In genomic region chr11:55469923-55470691, GRCm38 (mm10) we compare ENCODE assay signal across 8 mouse cellular contexts. TPM values are rescaled to one million over a fixed set of nuclear protein-coding genes. Genes with fewer than 3 reads are reported as not detected.
DNase-seq lines count a peak whose midpoint lies in the region; ATAC-seq and TF ChIP-seq lines count a peak whose summit lies in the region.

No protein-coding gene starts in this region.

- no peak for TF ChIP-seq POLR2A in olfactory bulb, adult 2 months (IDR thresholded peaks at IDR 0.05; ENCODE audit: insufficient read depth, low read depth, low read length)

- peaks cover 35% of the 10 kb centered on the region for H3K4me1 ChIP-seq in heart, embryonic 12.5 days (replicated peaks)
- peaks cover 18% of the 10 kb centered on the region for H3K4me1 ChIP-seq in hindbrain, embryonic 12.5 days
- H3K4me1 ChIP-seq in olfactory bulb, adult 2 months (ENCODE audit: control insufficient read depth, insufficient read depth, low read length) = peaks cover 10% of the 10 kb centered on the region; the same call in 1 of the 2 replicates

- under 1% methylated on average over 46 of the region's 46 CpGs for WGBS in heart, embryonic 12.5 days
- under 1% methylated on average over 46 of the region's 46 CpGs for WGBS in hindbrain, embryonic 12.5 days
- WGBS in olfactory bulb, adult 2 months = under 1% methylated on average over 46 of the region's 46 CpGs

- H3K4me3 ChIP-seq in heart, embryonic 12.5 days = peak overlapping the region; percentile 85
- peak overlapping the region; percentile 99 for H3K4me3 ChIP-seq in hindbrain, embryonic 12.5 days
- H3K4me3 ChIP-seq in olfactory bulb, adult 2 months (ENCODE audit: insufficient read depth, low read depth, low read length) = peak overlapping the region; percentile 68

- H3K9me3 ChIP-seq in heart, embryonic 12.5 days (replicated peaks) = no peaks in the 10 kb centered on the region
- H3K9me3 ChIP-seq in hindbrain, embryonic 12.5 days (replicated peaks) = no peaks in the 10 kb centered on the region

- ATAC-seq in heart, embryonic 12.5 days (ENCODE audit: insufficient number of reproducible peaks, low FRiP score) = no peak; the same call in 1 of the 2 replicates
- ATAC-seq in common myeloid progenitor, adult 5-6 weeks (replicated peaks; ENCODE audit: low read depth, poor library complexity, severe bottlenecking) = peak; percentile 1; the same call in 1 of the 2 replicates
- ATAC-seq in hindbrain, embryonic 12.5 days (ENCODE audit: low FRiP score) = peak; percentile 49; the same call in 1 of the 2 replicates

- peak overlapping the region; percentile 97 for H3K9ac ChIP-seq in heart, embryonic 12.5 days
- peak overlapping the region; percentile 99 for H3K9ac ChIP-seq in hindbrain, embryonic 12.5 days

- peak overlapping the region; percentile 79 for H3K27ac ChIP-seq in heart, embryonic 12.5 days (ENCODE audit: poor library complexity, severe bottlenecking)
- peak overlapping the region; percentile 84 for H3K27ac ChIP-seq in hindbrain, embryonic 12.5 days
- H3K27ac ChIP-seq in olfactory bulb, adult 2 months (ENCODE audit: insufficient read depth, low read depth, low read length) = peak overlapping the region; percentile 74

- no peaks in the 10 kb centered on the region for H3K27me3 ChIP-seq in heart, embryonic 12.5 days (replicated peaks)
- no peaks in the 10 kb centered on the region for H3K27me3 ChIP-seq in hindbrain, embryonic 12.5 days

- no peak; the same call in 1 of the 2 replicates for TF ChIP-seq CTCF in olfactory bulb, adult 2 months (IDR thresholded peaks at IDR 0.05; ENCODE audit: insufficient read depth, low read depth, low read length)

- peak overlapping the region; percentile 77 for H3K4me2 ChIP-seq in heart, embryonic 12.5 days
- H3K4me2 ChIP-seq in hindbrain, embryonic 12.5 days (replicated peaks) = peak overlapping the region; percentile 84

- intact Hi-C loops in heart, postnatal 10 days (cut with DNase I) = no loop called here

- DNase-seq in heart, postnatal 10 days = no peak
- peak; percentile 21 to 27 for DNase-seq in CD8-positive naive resting alpha-beta T cell, adult 2 months (ENCODE audit: low read depth in 2 of 2, low spot score in 2 of 2)
- peak; percentile 21 for DNase-seq in liver
- DNase-seq in cerebellum, adult 9-11 months = no peak

- H3K36me3 ChIP-seq in heart, embryonic 12.5 days = peaks cover 20% of the 10 kb centered on the region
- H3K36me3 ChIP-seq in hindbrain, embryonic 12.5 days = peaks cover 10% of the 10 kb centered on the region; the same call in 1 of the 2 replicates

RNA-seq across cellular contexts. Expression of gene G3bp1, which starts 0.6 kb away (rescaled TPM):
- 139 and 140 TPM in 2 replicates for polyA plus RNA-seq in heart, embryonic 12.5 days (2016; fragmentation: Nextera tagmentation; extraction: Ambion mirVana)
- 10 to 100 TPM; 48.2 to 54.4 TPM for total RNA-seq in heart, postnatal 10 days (2021)
- total RNA-seq in common myeloid progenitor, adult 5-6 weeks (2017) = 123 and 135 TPM in 2 replicates
- 184 and 189 TPM in 2 replicates for polyA plus RNA-seq in hindbrain, embryonic 12.5 days (2016; fragmentation: Nextera tagmentation; extraction: Ambion mirVana)
- polyA plus RNA-seq in olfactory bulb, adult 2 months (2012; ENCODE audit: insufficient read depth, insufficient read length, low replicate concordance, missing spikeins) = 68.2 and 75.3 TPM in 2 replicates

RNA-seq across cellular contexts. Expression of gene Atox1, which starts 9.1 kb away (rescaled TPM):
- 253 and 258 TPM in 2 replicates for polyA plus RNA-seq in heart, embryonic 12.5 days (2016; fragmentation: Nextera tagmentation; extraction: Ambion mirVana)
- 100 to 1,000 TPM; 168 to 169 TPM for total RNA-seq in heart, postnatal 10 days (2021)
- 27.7 and 48.8 TPM in 2 replicates for total RNA-seq in common myeloid progenitor, adult 5-6 weeks (2017)
- 236 and 284 TPM in 2 replicates for polyA plus RNA-seq in hindbrain, embryonic 12.5 days (2016; fragmentation: Nextera tagmentation; extraction: Ambion mirVana)
- polyA plus RNA-seq in olfactory bulb, adult 2 months (2012; ENCODE audit: insufficient read depth, insufficient read length, low replicate concordance, missing spikeins) = not detected in 2 replicates

RNA-seq across cellular contexts. Expression of gene Sparc, which starts 47.1 kb away (rescaled TPM):
- 1,393 and 1,408 TPM in 2 replicates for polyA plus RNA-seq in heart, embryonic 12.5 days (2016; fragmentation: Nextera tagmentation; extraction: Ambion mirVana)
- total RNA-seq in heart, postnatal 10 days (2021) = 1,000 to 10,000 TPM; 1,750 to 1,767 TPM
- not detected in 2 replicates for total RNA-seq in common myeloid progenitor, adult 5-6 weeks (2017)
- 743 and 783 TPM in 2 replicates for polyA plus RNA-seq in hindbrain, embryonic 12.5 days (2016; fragmentation: Nextera tagmentation; extraction: Ambion mirVana)
- 225 and 437 TPM in 2 replicates for polyA plus RNA-seq in olfactory bulb, adult 2 months (2012; ENCODE audit: insufficient read depth, insufficient read length, low replicate concordance, missing spikeins)

Comparison
In these comparisons a context has a peak if more than half of its experiments do, and no peak if none do; other contexts are left out.
1. DNase-seq: peak in CD8-positive naive resting alpha-beta T cell, adult 2 months (2 of 2) and liver (single experiment); none in heart, postnatal 10 days (0 of 2) and cerebellum, adult 9-11 months (single experiment).
2. Peak in every context shown above with its lines, with median percentiles within 50 percentile points of each other: H3K27ac ChIP-seq and H3K4me3 ChIP-seq.